Mouse (Mus musculus): ENCODE data around the gene Nab2.

DNA sequence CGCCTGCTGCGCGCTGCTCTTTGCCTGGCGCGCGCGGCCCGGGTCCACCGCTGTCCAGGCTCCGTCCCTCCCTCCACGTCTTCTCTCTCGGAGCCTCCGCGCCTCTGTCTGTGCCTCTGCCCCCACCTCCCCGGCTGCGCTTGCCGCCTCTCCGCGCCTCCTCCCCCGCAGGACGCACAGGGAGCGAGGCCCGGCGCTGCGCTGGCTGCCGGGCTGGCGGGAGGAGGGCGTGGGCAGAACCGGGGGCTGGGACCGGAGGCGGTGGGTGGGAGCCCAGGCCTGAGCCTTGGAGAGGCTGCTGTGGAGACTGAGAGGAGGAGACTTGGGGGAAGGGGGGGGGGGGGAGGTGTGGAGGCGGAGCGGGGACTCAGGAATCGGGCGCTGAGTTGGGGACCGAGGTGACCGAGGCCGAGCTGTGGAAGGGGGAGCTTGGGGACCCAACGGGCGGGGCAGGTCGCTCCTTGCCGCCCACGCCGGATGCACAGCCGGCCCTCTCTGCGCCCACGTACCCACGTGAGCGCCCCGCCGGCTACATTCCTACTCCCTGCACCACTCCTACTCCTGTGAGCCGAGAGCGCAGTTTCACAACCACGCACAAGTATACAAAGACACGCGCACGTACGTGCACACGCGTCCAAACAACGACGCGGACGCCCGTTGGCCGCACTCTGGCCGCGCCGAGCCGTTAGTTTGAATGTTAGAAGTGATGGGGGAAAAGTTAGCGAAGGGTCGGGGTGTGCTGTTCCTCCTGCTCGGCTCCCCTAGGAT, 1.7 kb downstream of the Nab2 start, which contains the start of gene Nemp1:
- no peak for TF ChIP-seq CTCF (conservative IDR thresholded peaks at IDR 0.05; ENCODE audit: insufficient read depth, insufficient read length, low read depth, low read length)
- TF ChIP-seq POLR2A (IDR thresholded peaks at IDR 0.05; ENCODE audit: low read depth, low read length): peak; percentile 45
